ENCODE assay signal across 17 mouse cellular contexts in genomic region chr9:101410783-101411531, GRCm38 (mm10).
DNase-seq lines count a peak whose midpoint lies in the region; ATAC-seq and TF ChIP-seq lines count a peak whose summit lies in the region.
"Had no signal": no experiment of that assay in that cellular context is flagged by ENCODE, and none has a peak within 500 bp of the region (broad histone marks: within the 10 kb centered on the region; RNA-seq: fewer than 3 reads in every experiment).

No protein-coding gene starts in this region.

- no peak for DNase-seq in hindbrain, embryonic 11.5 days (ENCODE audit: low spot score)
- DNase-seq in hindbrain, embryonic 10.5 days (ENCODE audit: low spot score) = no peak
- peak; percentile 36 for DNase-seq in forebrain, embryonic 14.5 days (ENCODE audit: low spot score)
- peak; percentile 40 for DNase-seq in hindbrain, postnatal 0 days (ENCODE audit: low spot score)
- peak; percentile 12 for DNase-seq in neural tube, embryonic 10.5 days (ENCODE audit: extremely low spot score, low spot score)
- no peak for DNase-seq in kidney, postnatal 36 days
- DNase-seq: adrenal gland, postnatal 25 days; cerebellum, adult 11 months; heart, postnatal 4 days; kidney, adult 9 months; layer of hippocampus, adult 9-11 months; liver, embryonic 13.5 days; lung, postnatal 10 days; right cerebral cortex, postnatal 4 days; thymus, adult 2 months had no signal

- no peak for ATAC-seq in hindbrain, embryonic 11.5 days (ENCODE audit: low FRiP score)
- ATAC-seq in forebrain, embryonic 14.5 days = no peak
- peak; percentile 60; the same call in 1 of the 2 replicates for ATAC-seq in hindbrain, postnatal 0 days
- no peak for ATAC-seq in cerebellum, adult (ENCODE audit: insufficient number of reproducible peaks, low FRiP score, low TSS enrichment)

- 75% methylated on average over 21 of the region's 21 CpGs for WGBS in hindbrain, embryonic 11.5 days
- WGBS in hindbrain, embryonic 10.5 days = 81% methylated on average over 21 of the region's 21 CpGs
- WGBS in forebrain, embryonic 14.5 days = 73% methylated on average over 21 of the region's 21 CpGs
- 62% methylated on average over 21 of the region's 21 CpGs for WGBS in hindbrain, postnatal 0 days

- no peak overlapping the region for H3K4me2 ChIP-seq in hindbrain, embryonic 11.5 days (replicated peaks; ENCODE audit: low read depth, low read length)
- H3K4me2 ChIP-seq in forebrain, embryonic 14.5 days (ENCODE audit: low read length) = no peak overlapping the region
- H3K4me2 ChIP-seq in hindbrain, postnatal 0 days (ENCODE audit: low read depth, low read length) = no peak overlapping the region
- H3K4me2 ChIP-seq: liver, embryonic 13.5 days had no signal

- H3K4me1 ChIP-seq in hindbrain, embryonic 11.5 days (replicated peaks; ENCODE audit: control insufficient read depth, insufficient read depth, low read length) = no peaks in the 10 kb centered on the region
- H3K4me1 ChIP-seq in hindbrain, embryonic 10.5 days (replicated peaks) = peaks cover 16% of the 10 kb centered on the region
- peaks cover 15% of the 10 kb centered on the region for H3K4me1 ChIP-seq in forebrain, embryonic 14.5 days (ENCODE audit: control insufficient read depth, insufficient read depth, low read length)
- peaks cover 17% of the 10 kb centered on the region for H3K4me1 ChIP-seq in hindbrain, postnatal 0 days (ENCODE audit: insufficient read depth, low read length)
- H3K4me1 ChIP-seq: liver, embryonic 13.5 days had no signal

- H3K9ac ChIP-seq in hindbrain, embryonic 11.5 days (ENCODE audit: low read depth, low read length) = no peak overlapping the region
- H3K9ac ChIP-seq in forebrain, embryonic 14.5 days (ENCODE audit: low read length) = no peak overlapping the region
- H3K9ac ChIP-seq in hindbrain, postnatal 0 days (replicated peaks; ENCODE audit: low read length) = no peak overlapping the region
- H3K9ac ChIP-seq: liver, embryonic 13.5 days had no signal

- no peak overlapping the region for H3K4me3 ChIP-seq in hindbrain, embryonic 11.5 days (ENCODE audit: low read depth, low read length)
- no peak overlapping the region for H3K4me3 ChIP-seq in hindbrain, embryonic 10.5 days
- no peak overlapping the region for H3K4me3 ChIP-seq in forebrain, embryonic 14.5 days (ENCODE audit: low read depth, low read length)
- H3K4me3 ChIP-seq in hindbrain, postnatal 0 days (ENCODE audit: low read length) = no peak overlapping the region
- H3K4me3 ChIP-seq: liver, embryonic 13.5 days had no signal

- TF ChIP-seq CTCF in hindbrain, postnatal 0 days (IDR thresholded peaks at IDR 0.05; ENCODE audit: low read depth) = no peak

- H3K27me3 ChIP-seq in hindbrain, embryonic 11.5 days (ENCODE audit: control insufficient read depth, insufficient read depth, low read length) = no peaks in the 10 kb centered on the region
- no peaks in the 10 kb centered on the region for H3K27me3 ChIP-seq in hindbrain, embryonic 10.5 days (ENCODE audit: insufficient read depth, poor library complexity, severe bottlenecking)
- no peaks in the 10 kb centered on the region for H3K27me3 ChIP-seq in forebrain, embryonic 14.5 days (replicated peaks; ENCODE audit: control insufficient read depth, insufficient read depth, low read length)
- H3K27me3 ChIP-seq in hindbrain, postnatal 0 days (ENCODE audit: insufficient read depth, low read length) = no peaks in the 10 kb centered on the region
- H3K27me3 ChIP-seq: liver, embryonic 13.5 days had no signal

- peak overlapping the region; percentile 37; the same call in 1 of the 2 replicates for H3K27ac ChIP-seq in hindbrain, embryonic 11.5 days (ENCODE audit: low read depth, low read length)
- no peak overlapping the region for H3K27ac ChIP-seq in hindbrain, embryonic 10.5 days
- no peak overlapping the region; the same call in 1 of the 2 replicates for H3K27ac ChIP-seq in forebrain, embryonic 14.5 days (ENCODE audit: low read depth, low read length)
- no peak overlapping the region for H3K27ac ChIP-seq in hindbrain, postnatal 0 days
- H3K27ac ChIP-seq: liver, embryonic 13.5 days had no signal

- H3K36me3 ChIP-seq in hindbrain, embryonic 11.5 days (ENCODE audit: control insufficient read depth, insufficient read depth, low read length) = no peaks in the 10 kb centered on the region
- H3K36me3 ChIP-seq in hindbrain, embryonic 10.5 days = no peaks in the 10 kb centered on the region
- no peaks in the 10 kb centered on the region for H3K36me3 ChIP-seq in forebrain, embryonic 14.5 days (ENCODE audit: control insufficient read depth, insufficient read depth, low read length)
- no peaks in the 10 kb centered on the region for H3K36me3 ChIP-seq in hindbrain, postnatal 0 days (ENCODE audit: insufficient read depth, low read length)
- H3K36me3 ChIP-seq: G1E; liver, embryonic 13.5 days had no signal

- H3K9me3 ChIP-seq in hindbrain, embryonic 11.5 days (ENCODE audit: control insufficient read depth, low read length) = no peaks in the 10 kb centered on the region
- H3K9me3 ChIP-seq in hindbrain, embryonic 10.5 days = no peaks in the 10 kb centered on the region
- H3K9me3 ChIP-seq in forebrain, embryonic 14.5 days (replicated peaks; ENCODE audit: control insufficient read depth, low read length) = no peaks in the 10 kb centered on the region
- H3K9me3 ChIP-seq in hindbrain, postnatal 0 days (ENCODE audit: low read length) = no peaks in the 10 kb centered on the region
- H3K9me3 ChIP-seq: liver, embryonic 13.5 days had no signal

Comparison
In these comparisons a context has a peak if more than half of its experiments do, and no peak if none do; other contexts are left out.
1. DNase-seq: peak in forebrain, embryonic 14.5 days (single experiment), hindbrain, postnatal 0 days (single experiment) and neural tube, embryonic 10.5 days (single experiment); none in hindbrain, embryonic 11.5 days (single experiment), hindbrain, embryonic 10.5 days (single experiment) and kidney, postnatal 36 days (0 of 2).